Mouse (Mus musculus): ENCODE measurements around the gene Aoc3. TPM values are rescaled to one million over a fixed set of nuclear protein-coding genes. Genes with fewer than 3 reads are reported as not detected.

The Aoc3 gene
- not detected for polyA plus RNA-seq (2017; shearing (Covaris generic))

GRCm38 (mm10) chr11:101330371-101330924, at the start of gene Aoc3:
Aoc3 (plus strand) TSS chr11:101330605.

GRCm38 (mm10) chr11:101302004-101302798, 28.2 kb upstream of the Aoc3 start, which contains the start of gene Becn1:
Becn1 (minus strand) TSS chr11:101302286.

GRCm38 (mm10) chr11:101315665-101316500, 14.5 kb upstream of the Aoc3 start, which contains the start of gene Psme3:
Psme3 (plus strand) TSS chr11:101316213.

GRCm38 (mm10) chr11:101324763-101325162, 5.6 kb upstream of the Aoc3 start, which contains the start of gene Aoc2:
Aoc2 (plus strand) TSS chr11:101325063.

GRCm38 (mm10) chr11:101367326-101367935, 37.0 kb downstream of the Aoc3 start, which contains the start of gene G6pc:
G6pc (plus strand) TSS chr11:101367561.

Other genes with a start within 250 kb of the Aoc3 start
- gene Coasy, start 248.0 kb upstream of the Aoc3 start, polyA plus RNA-seq (2017; shearing (Covaris generic)), result 39.8 TPM
- gene Mlx, start 243.3 kb upstream of the Aoc3 start, polyA plus RNA-seq (2017; shearing (Covaris generic)), result 114 TPM
- 7.8 TPM for gene Psmc3ip, start 235.2 kb upstream of the Aoc3 start, polyA plus RNA-seq (2017; shearing (Covaris generic))
- gene Retreg3, start 210.7 kb upstream of the Aoc3 start, polyA plus RNA-seq (2017; shearing (Covaris generic)), result 66.3 TPM
- gene Tubg1, start 210.7 kb upstream of the Aoc3 start, polyA plus RNA-seq (2017; shearing (Covaris generic)), result 49.2 TPM
- gene Tubg2, start 174.7 kb upstream of the Aoc3 start, polyA plus RNA-seq (2017; shearing (Covaris generic)), result 4.6 TPM
- 0.16 TPM for gene Cntnap1, start 160.1 kb upstream of the Aoc3 start, polyA plus RNA-seq (2017; shearing (Covaris generic))
- not detected for gene Plekhh3, start 159.3 kb upstream of the Aoc3 start, polyA plus RNA-seq (2017; shearing (Covaris generic))
- gene Ccr10, start 155.2 kb upstream of the Aoc3 start, polyA plus RNA-seq (2017; shearing (Covaris generic)), result 3.3 TPM
- 115 TPM for gene Ezh1, start 104.1 kb upstream of the Aoc3 start, polyA plus RNA-seq (2017; shearing (Covaris generic))
- gene Ramp2, start 84.6 kb upstream of the Aoc3 start, polyA plus RNA-seq (2017; shearing (Covaris generic)), result not detected
- 152 TPM for gene Vps25, start 76.9 kb upstream of the Aoc3 start, polyA plus RNA-seq (2017; shearing (Covaris generic))
- 6.4 TPM for gene Wnk4, start 70.0 kb upstream of the Aoc3 start, polyA plus RNA-seq (2017; shearing (Covaris generic))
- 0.34 TPM for gene Cntd1, start 51.6 kb upstream of the Aoc3 start, polyA plus RNA-seq (2017; shearing (Covaris generic))
- 125 TPM for gene Coa3, start 51.5 kb upstream of the Aoc3 start, polyA plus RNA-seq (2017; shearing (Covaris generic))
- 231 TPM for gene Becn1, start 28.3 kb upstream of the Aoc3 start, polyA plus RNA-seq (2017; shearing (Covaris generic))
- 169 TPM for gene Psme3, start 14.4 kb upstream of the Aoc3 start, polyA plus RNA-seq (2017; shearing (Covaris generic))
- 3.2 TPM for gene Aoc2, start 5.5 kb upstream of the Aoc3 start, polyA plus RNA-seq (2017; shearing (Covaris generic))
- not detected for gene G6pc, start 37.0 kb downstream of the Aoc3 start, polyA plus RNA-seq (2017; shearing (Covaris generic))
- gene Aarsd1, start 87.0 kb downstream of the Aoc3 start, polyA plus RNA-seq (2017; shearing (Covaris generic)), result 48.9 TPM
- gene Gm27029, start 94.2 kb downstream of the Aoc3 start, polyA plus RNA-seq (2017; shearing (Covaris generic)), result 0.45 TPM
- 13.4 TPM for gene Rundc1, start 94.5 kb downstream of the Aoc3 start, polyA plus RNA-seq (2017; shearing (Covaris generic))
- gene Ptges3l, start 94.7 kb downstream of the Aoc3 start, polyA plus RNA-seq (2017; shearing (Covaris generic)), result 1.7 TPM
- gene Rpl27, start 111.7 kb downstream of the Aoc3 start, polyA plus RNA-seq (2017; shearing (Covaris generic)), result 299 TPM
- gene Ifi35, start 117.8 kb downstream of the Aoc3 start, polyA plus RNA-seq (2017; shearing (Covaris generic)), result 186 TPM
- gene Rnd2, start 134.4 kb downstream of the Aoc3 start, polyA plus RNA-seq (2017; shearing (Covaris generic)), result not detected
- 0.34 TPM for gene Vat1, start 135.6 kb downstream of the Aoc3 start, polyA plus RNA-seq (2017; shearing (Covaris generic))
- gene Brca1, start 221.3 kb downstream of the Aoc3 start, polyA plus RNA-seq (2017; shearing (Covaris generic)), result 3.8 TPM
- gene Nbr1, start 221.5 kb downstream of the Aoc3 start, polyA plus RNA-seq (2017; shearing (Covaris generic)), result 152 TPM

Data from inflammation-experienced regulatory T-cells, adult 16 weeks (primary cell).